Mouse (Mus musculus) A20 (cell line): ENCODE results near the gene Phc2.

Experiments
- DNase-seq: peaks from one replicate; pipeline ENCODE4 v3.0.0-alpha.2; 2011; ENCODE audit warnings: low read depth, low spot score

Gene Phc2

GRCm38 (mm10) chr4:128716731-128717130 lies 62.2 kb downstream of the Phc2 start:
- no peak for DNase-seq

- no peak for DNase-seq
Observed at GRCm38 (mm10) chr4:128720110-128720509, 65.6 kb downstream of the Phc2 start.

DNA sequence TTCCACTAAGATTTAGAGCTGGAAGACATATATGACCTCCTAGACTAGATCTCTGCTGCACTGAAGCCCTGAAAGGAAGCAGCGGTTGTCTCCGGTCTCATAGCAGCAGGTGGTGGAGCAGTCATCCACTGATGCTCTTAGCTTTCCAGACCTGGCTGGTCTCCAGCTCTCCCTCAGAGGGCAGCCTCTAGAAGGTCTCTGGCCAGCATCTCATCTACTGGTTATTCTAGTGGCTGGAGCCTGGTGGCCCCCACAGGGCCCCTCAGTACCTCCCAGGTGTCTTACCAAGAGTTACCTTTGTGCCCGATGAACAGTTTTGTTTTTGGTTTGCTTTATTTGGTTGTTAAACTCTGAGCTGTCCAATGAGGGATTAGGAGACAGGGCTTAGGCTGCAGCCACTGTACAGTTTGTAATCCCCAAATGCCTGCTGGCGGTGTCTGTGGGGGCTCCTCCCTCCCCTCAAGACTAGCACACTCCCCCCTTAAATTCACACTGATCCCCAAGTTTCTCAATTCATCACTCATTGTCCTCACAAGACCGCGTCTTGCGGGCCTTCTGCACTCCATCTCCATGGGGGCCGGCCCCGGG lies 66.7 kb downstream of the Phc2 start:
- no peak for DNase-seq

DNA sequence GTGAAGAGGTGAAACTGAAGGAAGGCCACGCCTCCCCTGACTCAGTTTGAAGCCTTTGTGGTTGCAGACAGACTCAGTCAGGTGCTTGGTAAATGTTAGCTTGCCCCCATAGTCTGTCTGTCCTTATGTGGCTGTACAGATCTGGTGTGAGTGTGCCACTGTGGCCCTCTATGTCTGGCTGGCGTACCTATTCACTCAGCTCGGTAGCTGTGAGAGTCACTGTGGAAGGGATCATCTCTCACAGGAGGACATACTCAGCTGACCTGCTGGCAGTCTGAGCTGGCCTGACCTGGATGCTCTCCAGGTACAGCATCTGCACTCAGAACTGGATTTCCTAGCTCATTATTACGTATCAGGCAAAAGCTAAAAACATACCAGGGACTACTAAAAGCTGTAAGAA lies 67.3 kb downstream of the Phc2 start:
- DNase-seq, result no peak

DNA sequence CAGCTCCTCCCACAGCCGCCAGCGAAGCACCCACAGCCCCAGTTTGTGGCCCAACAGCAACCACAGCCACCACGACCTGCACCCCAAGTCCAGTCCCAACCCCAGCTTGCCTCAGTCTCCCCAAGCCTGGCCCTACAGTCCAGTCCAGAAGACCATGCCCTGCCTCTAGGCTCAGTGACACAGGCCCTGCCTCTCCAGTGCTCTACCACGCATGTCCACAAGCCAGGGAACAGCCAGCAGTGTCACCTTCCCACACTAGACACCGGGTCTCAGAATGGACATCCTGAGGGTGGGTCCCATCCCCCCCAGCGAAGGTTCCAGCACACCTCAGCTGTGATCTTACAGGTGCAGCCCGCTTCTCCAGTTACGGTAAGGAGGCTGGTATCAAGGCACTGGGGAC lies 68.4 kb downstream of the Phc2 start:
- no peak for DNase-seq

- no peak for DNase-seq
Observed at GRCm38 (mm10) chr4:128723431-128723830, 68.9 kb downstream of the Phc2 start.

DNA sequence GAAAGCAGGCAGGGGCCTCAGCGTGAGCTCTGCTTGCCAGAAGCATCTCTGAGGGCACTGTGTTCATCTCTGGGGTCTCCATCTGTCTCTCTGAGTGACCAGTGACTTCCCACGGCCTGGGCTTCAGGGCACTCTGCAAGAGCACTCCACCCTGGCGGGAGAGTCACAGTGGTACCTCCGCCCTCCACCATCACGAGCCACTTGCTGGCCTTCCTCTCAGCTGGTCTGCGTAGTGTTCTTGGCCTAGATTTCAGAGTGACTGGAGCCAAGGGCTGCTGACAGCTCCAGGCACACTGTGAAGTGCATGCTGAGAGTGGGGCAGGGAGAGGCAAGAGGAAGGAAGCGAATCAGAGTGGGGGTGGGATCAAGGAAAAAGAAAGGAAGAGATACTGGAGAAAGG lies 69.6 kb downstream of the Phc2 start:
- no peak for DNase-seq

DNA sequence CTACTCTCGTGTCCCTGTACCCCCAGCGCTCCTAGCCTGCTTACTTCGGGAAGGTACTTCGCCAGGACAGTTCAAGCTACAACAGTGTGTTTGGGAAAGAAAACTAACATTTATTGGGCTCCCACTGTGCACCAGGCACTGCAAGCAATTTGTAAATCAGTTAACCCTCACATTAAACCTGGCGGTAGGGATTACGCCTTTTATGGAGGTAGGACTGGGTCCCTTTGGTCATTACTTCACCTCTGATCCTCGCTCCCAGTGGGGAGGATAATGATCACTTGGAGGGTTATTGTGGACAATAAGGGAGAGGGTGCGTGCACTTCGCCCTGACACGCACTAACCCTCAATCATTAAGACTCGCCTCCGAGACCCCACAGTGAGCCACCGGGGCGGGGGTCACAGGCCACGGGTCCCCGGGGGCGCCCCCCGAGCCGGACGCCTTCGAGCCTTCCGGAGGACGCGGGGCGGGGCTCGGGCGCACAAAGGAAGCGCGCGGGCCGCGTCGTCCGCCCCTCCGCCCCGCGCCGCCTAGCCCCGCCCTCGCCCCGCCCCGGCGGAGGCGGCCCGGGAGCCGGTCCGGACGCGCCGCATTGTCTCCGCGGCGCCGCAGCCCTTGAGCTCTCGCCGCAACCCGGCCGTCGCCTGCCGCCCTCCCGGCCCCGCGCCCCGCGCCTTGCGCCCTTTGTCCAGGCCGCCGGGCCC lies 72.7 kb downstream of the Phc2 start:
- peak; percentile 86 for DNase-seq

GRCm38 (mm10) chr4:128727721-128728430 lies 73.4 kb downstream of the Phc2 start:
- DNase-seq, result peak; percentile 76

- peak; percentile 71 for DNase-seq
Observed at GRCm38 (mm10) chr4:128728431-128728851, 73.9 kb downstream of the Phc2 start.

GRCm38 (mm10) chr4:128729033-128729708 lies 74.7 kb downstream of the Phc2 start:
- DNase-seq, result peak; percentile 52

GRCm38 (mm10) chr4:128729709-128730037 lies 75.2 kb downstream of the Phc2 start:
- peak; percentile 51 for DNase-seq

DNA sequence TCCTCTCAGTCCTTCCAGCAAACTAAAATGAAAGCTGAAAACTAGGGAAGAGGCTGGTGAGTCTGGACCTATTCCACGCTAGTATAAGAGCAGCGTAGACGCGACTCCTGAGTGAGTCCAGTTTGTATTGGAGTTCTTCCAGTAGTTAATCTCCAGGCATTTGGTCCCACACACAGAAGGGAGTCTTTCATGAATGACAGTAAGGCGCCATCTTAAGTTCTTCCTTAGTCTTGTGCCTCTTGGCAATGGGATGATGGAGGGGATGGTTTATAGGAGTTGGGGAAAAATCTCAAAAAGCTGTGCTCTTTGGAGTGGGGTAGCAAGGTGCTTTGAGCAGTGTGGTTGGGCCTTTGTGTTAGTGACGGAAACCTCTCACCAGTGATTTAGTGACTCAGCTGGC lies 75.8 kb downstream of the Phc2 start:
- DNase-seq, result no peak

GRCm38 (mm10) chr4:128732794-128733193 lies 78.3 kb downstream of the Phc2 start:
- no peak for DNase-seq

- peak; percentile 72 for DNase-seq
Observed at GRCm38 (mm10) chr4:128733496-128733895, 79.0 kb downstream of the Phc2 start.

DNA sequence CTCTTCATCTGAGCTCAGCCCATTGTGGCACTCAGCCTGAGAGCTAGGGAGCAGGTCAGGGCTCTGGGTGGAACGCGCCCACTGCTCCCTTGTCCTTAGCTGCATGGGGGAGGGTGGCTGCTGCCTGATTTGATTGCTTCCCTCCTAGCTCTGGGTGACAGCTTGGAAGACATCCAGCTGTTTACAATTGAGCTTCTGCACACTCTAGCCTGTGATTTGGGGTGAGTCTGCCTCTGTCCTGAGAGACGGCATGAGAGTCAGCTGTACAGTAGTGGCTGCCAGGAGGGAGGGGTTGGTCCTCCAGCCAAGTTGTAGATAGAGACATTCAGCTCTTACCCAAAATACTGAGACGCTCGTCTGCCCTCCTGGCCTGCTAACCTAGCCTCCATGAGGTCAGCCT lies 79.7 kb downstream of the Phc2 start:
- no peak for DNase-seq

DNA sequence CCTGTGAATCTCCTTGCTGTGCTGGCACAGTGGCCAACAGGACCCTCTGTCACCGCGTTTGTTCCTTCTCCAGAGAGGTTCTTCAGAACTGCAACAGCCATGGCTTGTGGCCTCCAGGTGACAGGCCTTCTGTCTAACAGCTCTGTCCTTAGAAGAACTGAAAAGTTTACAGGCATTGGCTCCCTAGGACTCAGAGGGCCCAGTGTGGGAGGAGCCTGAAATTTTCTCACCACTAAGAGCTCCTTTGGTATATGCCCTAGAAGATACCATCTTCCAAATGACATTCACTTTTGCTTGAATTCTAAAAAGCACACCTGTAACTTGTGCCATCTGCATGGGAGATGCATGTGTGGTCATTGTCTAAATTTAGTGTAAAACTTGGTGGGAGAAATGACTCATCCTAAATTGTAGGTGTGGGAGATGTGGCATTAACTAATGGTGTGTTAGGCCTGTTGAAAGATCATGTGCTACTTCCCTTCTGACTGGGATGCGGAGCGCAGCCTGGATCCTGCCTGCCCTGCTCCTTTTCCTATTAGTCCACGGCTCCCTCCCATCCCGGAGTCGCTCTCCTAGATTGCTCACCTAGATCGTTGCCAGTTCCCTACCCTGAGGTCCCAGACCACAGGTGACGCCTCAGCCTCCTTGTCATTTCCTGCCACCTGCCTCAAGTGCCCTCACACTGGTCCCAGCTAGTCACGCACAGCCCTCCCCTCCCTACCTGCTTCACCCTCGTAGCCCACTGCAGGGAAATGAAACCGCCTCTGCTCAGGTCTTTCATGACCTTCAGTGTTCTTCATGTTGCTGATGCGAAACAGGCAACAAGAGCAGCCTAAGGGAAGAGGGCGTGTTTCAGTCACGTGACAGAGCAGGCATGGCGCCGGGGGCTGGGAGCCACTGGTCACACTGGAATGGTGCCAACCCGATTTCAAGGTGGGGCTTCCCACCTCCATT lies 80.5 kb downstream of the Phc2 start:
- DNase-seq, result peak; percentile 93

DNA sequence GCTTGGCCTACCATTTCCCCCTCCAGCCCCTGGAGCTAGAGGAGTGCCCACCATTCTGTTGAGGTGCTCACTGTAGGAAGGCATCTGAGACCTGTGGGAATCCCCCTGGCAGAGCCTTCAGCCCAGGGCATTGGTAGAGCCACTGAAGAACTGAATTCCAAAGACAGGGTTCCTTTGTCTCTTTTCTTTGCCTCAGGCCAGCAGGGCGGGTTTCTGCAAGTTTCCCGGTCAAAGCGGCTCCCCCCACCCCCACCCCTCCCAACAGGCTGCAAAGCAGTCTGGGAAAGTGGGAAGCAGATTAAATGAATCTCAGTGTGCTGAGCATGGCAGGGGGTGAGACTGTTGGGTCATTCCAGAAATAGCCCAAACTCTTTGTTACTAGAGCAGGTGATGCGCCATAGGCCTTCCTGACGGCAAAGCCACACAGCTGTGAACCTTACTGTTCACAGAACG lies 82.7 kb downstream of the Phc2 start:
- peak; percentile 50 for DNase-seq

GRCm38 (mm10) chr4:128737825-128738610 lies 83.5 kb downstream of the Phc2 start:
- peak; percentile 47 for DNase-seq

GRCm38 (mm10) chr4:128740878-128741277 lies 86.4 kb downstream of the Phc2 start:
- DNase-seq, result no peak
